Mouse (Mus musculus): ENCODE measurements around the gene Dnajc9. TPM values are rescaled to one million over a fixed set of nuclear protein-coding genes. Genes with fewer than 3 reads are reported as not detected.

Gene Dnajc9
- polyA plus RNA-seq, 1 experiment from 2014 or later, result 374 TPM

DNA sequence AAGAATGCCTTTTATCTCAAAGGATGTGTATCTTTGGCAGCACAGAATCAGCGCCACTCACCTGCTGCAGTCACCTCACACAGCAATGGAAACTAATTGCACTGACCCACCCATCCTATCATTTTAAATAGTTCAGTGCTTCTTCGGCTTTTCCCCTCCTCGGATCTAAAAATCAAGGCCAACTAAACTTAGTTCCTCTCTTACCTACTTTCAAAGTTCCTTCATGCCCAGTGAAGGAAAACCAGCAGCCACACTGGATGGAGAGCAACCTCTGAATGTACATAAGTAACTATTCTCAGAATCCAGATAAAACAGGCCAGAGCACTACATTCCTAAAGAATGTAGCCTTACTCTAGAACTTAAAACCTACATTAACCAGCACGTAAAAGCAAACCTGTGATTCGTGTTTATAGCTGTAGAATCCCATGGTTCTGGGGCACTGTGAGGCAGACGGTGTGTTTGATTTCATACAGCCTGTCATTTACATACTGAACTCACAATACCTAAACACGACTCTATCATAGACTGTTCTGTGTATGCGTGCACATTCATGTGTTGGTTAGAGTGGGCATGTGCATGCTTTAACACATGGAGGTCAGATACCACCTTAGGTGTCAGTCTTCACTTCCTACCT, 853 bp upstream of the Dnajc9 start:
- no peak for DNase-seq (ENCODE audit: extremely low spot score, low spot score)
- Histone ChIP-seq H3K36me3 (replicated peaks) (peaks cover 56% of the 10 kb centered on the region), H3K4me3 (peak overlapping the region; percentile 90), H3K4me1 (peaks cover 53% of the 10 kb centered on the region), H3K9me3 (no peaks in the 10 kb centered on the region), H3K27me3 (ENCODE audit: poor library complexity, severe bottlenecking) (no peaks in the 10 kb centered on the region), H3K27ac (peak overlapping the region; percentile 93; the same call in 1 of the 2 replicates)
- 90% methylated on average over 8 of the region's 8 CpGs for WGBS

GRCm38 (mm10) chr14:20379753-20380430, 8.8 kb downstream of the Dnajc9 start:
- Histone ChIP-seq H3K4me3 (no peak overlapping the region), H3K27ac (no peak overlapping the region), H3K4me1 (no peaks in the 10 kb centered on the region), H3K9me3 (0 out of 2 replicates have a peak, but pooled peaks cover 3% of the 10 kb centered on the region), H3K27me3 (ENCODE audit: poor library complexity, severe bottlenecking) (no peaks in the 10 kb centered on the region), H3K36me3 (replicated peaks) (peaks cover 96% of the 10 kb centered on the region)
- DNase-seq (ENCODE audit: extremely low spot score, low spot score), result no peak
- 91% methylated on average over 9 of the region's 9 CpGs for WGBS

DNA sequence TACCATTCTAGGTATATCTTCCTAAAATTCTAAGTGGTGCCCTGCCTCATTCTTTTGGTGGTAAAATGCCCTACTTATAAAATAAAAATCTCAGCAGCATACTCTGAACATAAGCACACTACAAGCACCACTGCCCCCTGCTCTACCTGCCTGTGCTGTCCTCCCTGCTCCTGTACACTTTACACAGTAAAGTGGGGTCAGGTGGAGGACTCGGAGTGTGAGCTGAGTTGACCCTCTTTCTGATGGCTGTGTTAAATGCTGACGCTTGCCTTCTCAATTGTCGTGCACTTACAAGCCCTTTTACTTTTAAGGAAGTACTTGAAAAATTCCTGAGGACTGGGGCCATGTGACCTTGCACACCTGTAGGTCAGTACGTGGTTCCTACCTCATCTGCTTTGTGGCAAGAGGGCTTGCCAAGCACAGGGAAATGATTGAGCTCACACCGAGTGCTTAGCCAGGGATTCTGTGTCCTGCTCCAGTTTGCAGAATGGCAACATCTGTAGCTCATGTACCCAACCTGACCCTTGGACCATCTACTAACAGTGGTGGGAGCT, 9.5 kb downstream of the Dnajc9 start:
- Histone ChIP-seq H3K4me1 (no peaks in the 10 kb centered on the region), H3K9me3 (0 out of 2 replicates have a peak, but pooled peaks cover 3% of the 10 kb centered on the region), H3K27me3 (ENCODE audit: poor library complexity, severe bottlenecking) (no peaks in the 10 kb centered on the region), H3K4me3 (no peak overlapping the region), H3K36me3 (replicated peaks) (peaks cover 95% of the 10 kb centered on the region), H3K27ac (no peak overlapping the region)
- WGBS, result 93% methylated on average over 5 of the region's 5 CpGs
- no peak for DNase-seq (ENCODE audit: extremely low spot score, low spot score)

- 48% methylated on average over 13 of the region's 13 CpGs for WGBS
- H3K4me3 ChIP-seq, result no peak overlapping the region
- peaks cover 95% of the 10 kb centered on the region for H3K36me3 ChIP-seq (replicated peaks)
- DNase-seq (ENCODE audit: extremely low spot score, low spot score), result peak; percentile 27
- H3K27me3 ChIP-seq (ENCODE audit: poor library complexity, severe bottlenecking), result no peaks in the 10 kb centered on the region
- 0 out of 2 replicates have a peak, but pooled peaks cover 3% of the 10 kb centered on the region for H3K9me3 ChIP-seq
- no peak overlapping the region for H3K27ac ChIP-seq
- H3K4me1 ChIP-seq, result no peaks in the 10 kb centered on the region
Measured at GRCm38 (mm10) chr14:20378313-20379061, 10.2 kb downstream of the Dnajc9 start.

- Histone ChIP-seq H3K4me3 (no peak overlapping the region), H3K27me3 (ENCODE audit: poor library complexity, severe bottlenecking) (no peaks in the 10 kb centered on the region), H3K27ac (no peak overlapping the region), H3K4me1 (no peaks in the 10 kb centered on the region), H3K36me3 (replicated peaks) (peaks cover 95% of the 10 kb centered on the region), H3K9me3 (no peaks in the 10 kb centered on the region)
- WGBS, result 93% methylated on average over 4 of the region's 4 CpGs
- no peak for DNase-seq (ENCODE audit: extremely low spot score, low spot score)
Measured at GRCm38 (mm10) chr14:20377112-20377521, 11.6 kb downstream of the Dnajc9 start.

- H3K4me3 ChIP-seq, result no peak overlapping the region
- 94% methylated on average over 1 of the region's 1 CpGs for WGBS
- no peak overlapping the region for H3K27ac ChIP-seq
- DNase-seq (ENCODE audit: extremely low spot score, low spot score), result no peak
- H3K27me3 ChIP-seq (ENCODE audit: poor library complexity, severe bottlenecking), result no peaks in the 10 kb centered on the region
- H3K9me3 ChIP-seq, result no peaks in the 10 kb centered on the region
- H3K4me1 ChIP-seq, result no peaks in the 10 kb centered on the region
- H3K36me3 ChIP-seq (replicated peaks), result peaks cover 94% of the 10 kb centered on the region
Measured at GRCm38 (mm10) chr14:20371854-20372253, 16.9 kb downstream of the Dnajc9 start.

- Histone ChIP-seq H3K4me3 (no peak overlapping the region), H3K4me1 (no peaks in the 10 kb centered on the region), H3K27me3 (ENCODE audit: poor library complexity, severe bottlenecking) (no peaks in the 10 kb centered on the region), H3K9me3 (no peaks in the 10 kb centered on the region), H3K27ac (no peak overlapping the region), H3K36me3 (replicated peaks) (peaks cover 94% of the 10 kb centered on the region)
- WGBS, result 88% methylated on average over 7 of the region's 7 CpGs
- DNase-seq (ENCODE audit: extremely low spot score, low spot score), result no peak
Measured at GRCm38 (mm10) chr14:20370798-20371197, 17.9 kb downstream of the Dnajc9 start.

DNA sequence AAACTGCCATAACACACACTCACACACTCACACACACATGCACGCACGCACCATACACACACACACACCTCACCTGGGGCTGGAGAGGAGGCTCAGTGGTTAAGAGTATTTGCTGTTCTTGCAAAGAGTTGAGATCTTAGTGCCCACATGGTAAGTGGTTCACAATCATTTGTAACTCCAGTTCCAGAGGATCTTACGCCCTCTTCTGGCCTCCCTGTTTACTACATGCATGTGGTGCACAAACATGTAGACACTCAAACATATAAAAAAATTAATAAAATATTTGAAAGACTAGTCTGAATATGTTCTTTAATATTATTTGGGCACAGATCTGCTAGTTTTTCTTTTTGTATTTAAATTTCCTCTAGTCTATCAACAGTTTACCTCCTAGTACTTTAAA, 20.4 kb downstream of the Dnajc9 start:
- DNase-seq (ENCODE audit: extremely low spot score, low spot score), result no peak

DNA sequence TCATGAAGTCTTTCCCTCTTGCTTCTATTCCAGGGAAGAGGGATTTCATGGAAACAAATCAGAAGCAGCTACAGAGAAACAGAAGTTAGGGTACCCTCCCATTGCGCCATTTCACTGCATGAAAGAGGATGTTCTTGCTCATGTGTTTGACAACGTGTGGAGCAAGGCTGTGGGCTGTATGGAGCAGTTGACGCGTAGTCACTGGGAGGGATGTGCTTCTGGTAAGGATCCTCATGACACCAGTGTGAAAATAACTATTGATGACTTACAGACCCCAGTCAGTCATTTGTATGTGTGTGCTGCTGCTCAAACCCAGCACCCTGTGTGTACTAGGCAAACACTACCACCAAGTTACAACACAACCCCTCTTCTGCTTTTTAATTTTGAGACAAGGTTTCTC, 25.5 kb downstream of the Dnajc9 start:
- Histone ChIP-seq H3K27ac (no peak overlapping the region), H3K9me3 (no peaks in the 10 kb centered on the region), H3K36me3 (replicated peaks) (peaks cover 98% of the 10 kb centered on the region), H3K4me1 (no peaks in the 10 kb centered on the region), H3K27me3 (ENCODE audit: poor library complexity, severe bottlenecking) (no peaks in the 10 kb centered on the region), H3K4me3 (no peak overlapping the region)
- DNase-seq (ENCODE audit: extremely low spot score, low spot score), result no peak
- WGBS, result 92% methylated on average over 4 of the region's 4 CpGs

More for the DNA sequence above, 20.4 kb downstream of the Dnajc9 start:
- WGBS, result 89% methylated on average over 3 of the region's 3 CpGs
- Histone ChIP-seq H3K27me3 (ENCODE audit: poor library complexity, severe bottlenecking) (no peaks in the 10 kb centered on the region), H3K27ac (no peak overlapping the region), H3K9me3 (no peaks in the 10 kb centered on the region), H3K4me3 (no peak overlapping the region), H3K36me3 (replicated peaks) (peaks cover 96% of the 10 kb centered on the region), H3K4me1 (no peaks in the 10 kb centered on the region)

- Histone ChIP-seq H3K27ac (peak within 1 kb of the TSS; percentile 97), H3K4me1 (peaks cover 20% of the 10 kb centered on the region), H3K9me3 (no peaks in the 10 kb centered on the region), H3K27me3 (ENCODE audit: poor library complexity, severe bottlenecking) (no peaks in the 10 kb centered on the region), H3K4me3 (peak within 1 kb of the TSS; percentile 84), H3K36me3 (replicated peaks) (peaks cover 52% of the 10 kb centered on the region)
- DNase-seq (ENCODE audit: extremely low spot score, low spot score), result peak; percentile 92
- WGBS, result under 1% methylated on average over 42 of the region's 42 CpGs
Measured at GRCm38 (mm10) chr14:20347991-20348541, 40.6 kb downstream of the Dnajc9 start, which contains the start of the genes Ecd and Fam149b. Gene Ecd, minus strand, starts transcription at chr14:20348121. Gene Fam149b, plus strand, starts transcription at chr14:20348162.

- H3K4me3 ChIP-seq, result peak overlapping the region; percentile 84
- DNase-seq (ENCODE audit: extremely low spot score, low spot score), result no peak
- H3K27ac ChIP-seq, result peak overlapping the region; percentile 97
- no peaks in the 10 kb centered on the region for H3K27me3 ChIP-seq (ENCODE audit: poor library complexity, severe bottlenecking)
- WGBS, result 5% methylated on average over 15 of the region's 15 CpGs
- H3K9me3 ChIP-seq, result no peaks in the 10 kb centered on the region
- peaks cover 20% of the 10 kb centered on the region for H3K4me1 ChIP-seq
- peaks cover 51% of the 10 kb centered on the region for H3K36me3 ChIP-seq (replicated peaks)
Measured at GRCm38 (mm10) chr14:20347441-20347990, 41.2 kb downstream of the Dnajc9 start.

- no peak for DNase-seq (ENCODE audit: extremely low spot score, low spot score)
Measured at GRCm38 (mm10) chr14:20345885-20346284, 42.8 kb downstream of the Dnajc9 start.

More at GRCm38 (mm10) chr14:20345885-20346284, 42.8 kb downstream of the Dnajc9 start:
- Histone ChIP-seq H3K36me3 (replicated peaks) (peaks cover 53% of the 10 kb centered on the region), H3K4me3 (no peak overlapping the region), H3K4me1 (peaks cover 20% of the 10 kb centered on the region), H3K27me3 (ENCODE audit: poor library complexity, severe bottlenecking) (no peaks in the 10 kb centered on the region), H3K27ac (no peak overlapping the region), H3K9me3 (no peaks in the 10 kb centered on the region)
- 92% methylated on average over 9 of the region's 9 CpGs for WGBS
